Mouse (Mus musculus) megakaryocyte progenitor cell, adult 5-6 weeks (primary cell): ENCODE measurements around the gene Gstm1. TPM values are rescaled to one million over a fixed set of nuclear protein-coding genes. Genes with fewer than 3 reads are reported as not detected.
"Not testable (repeated sequence)": the region's sequence is repeated elsewhere in the genome, so short reads cannot be mapped to it uniquely, and the experiment has no call there.

ENCODE experiments used
- ATAC-seq: replicated peaks from 2 replicates; pipeline ENCODE4 v1.8.0; 2016; ENCODE audit warnings: mild to moderate bottlenecking, moderate TSS enrichment, inconsistent platforms; ENCODE audit not compliant: poor library complexity
- total RNA-seq, 2 experiments: library from RNA; stranded (forward) in 1 of 2; stranded (reverse) in 1 of 2; fragments of 157-497, 149-512 nt in 1 of 2; fragments of 200-1000 nt in 1 of 2; gene quantifications; 2 replicates each; pipeline versions ENCODE4 v1.2.3 to v1.2.4; 2015 to 2017

Gene Gstm1
- total RNA-seq, 2 experiments from 2014 or later: 599 to 1,143 TPM

- ATAC-seq: peak; percentile 14; the same call in 1 of the 2 replicates
These were observed 532 bp upstream of the Gstm1 start for GRCm38 (mm10) chr3:108018190-108018820.

- not testable (repeated sequence) for ATAC-seq
These were observed 1.3 kb downstream of the Gstm1 start for GRCm38 (mm10) chr3:108016468-108016867.

- no peak for ATAC-seq
These were observed 2.8 kb downstream of the Gstm1 start for GRCm38 (mm10) chr3:108014974-108015346.

- no peak for ATAC-seq
These were observed 3.4 kb downstream of the Gstm1 start for GRCm38 (mm10) chr3:108014098-108014973.

GRCm38 (mm10) chr3:108013331-108013871 is 4.4 kb downstream of the Gstm1 start:
- no peak for ATAC-seq

- no peak for ATAC-seq
These were observed 6.2 kb downstream of the Gstm1 start for GRCm38 (mm10) chr3:108011558-108011957.

- no peak for ATAC-seq
These were observed 7.5 kb downstream of the Gstm1 start for GRCm38 (mm10) chr3:108010286-108010685.

- no peak for ATAC-seq
These were observed 15.8 kb downstream of the Gstm1 start for GRCm38 (mm10) chr3:108002021-108002420.

GRCm38 (mm10) chr3:107999491-107999890 is 18.3 kb downstream of the Gstm1 start:
- no peak for ATAC-seq

- ATAC-seq: no peak
These were observed 19.2 kb downstream of the Gstm1 start for GRCm38 (mm10) chr3:107998591-107998990.

GRCm38 (mm10) chr3:107996576-107996975 is 21.2 kb downstream of the Gstm1 start:
- no peak for ATAC-seq

- ATAC-seq: not testable (repeated sequence)
These were observed 21.8 kb downstream of the Gstm1 start for GRCm38 (mm10) chr3:107995974-107996373.

- no peak for ATAC-seq
These were observed 31.7 kb downstream of the Gstm1 start, which contains the start of gene Gstm2 for GRCm38 (mm10) chr3:107986041-107986562. Gstm2 (minus strand) TSS chr3:107986453.

GRCm38 (mm10) chr3:107985141-107985540 is 32.6 kb downstream of the Gstm1 start:
- not testable (repeated sequence) for ATAC-seq

- ATAC-seq: no peak
These were observed 33.3 kb downstream of the Gstm1 start for GRCm38 (mm10) chr3:107984471-107984870.

GRCm38 (mm10) chr3:107983771-107984170 is 34.0 kb downstream of the Gstm1 start:
- ATAC-seq: no peak

GRCm38 (mm10) chr3:107982726-107983125 is 35.0 kb downstream of the Gstm1 start:
- ATAC-seq: no peak

GRCm38 (mm10) chr3:107981261-107981660 is 36.5 kb downstream of the Gstm1 start:
- peak; percentile 55 for ATAC-seq

GRCm38 (mm10) chr3:107977691-107978090 is 40.1 kb downstream of the Gstm1 start:
- no peak for ATAC-seq

- no peak for ATAC-seq
These were observed 43.5 kb downstream of the Gstm1 start for GRCm38 (mm10) chr3:107974237-107974636.

GRCm38 (mm10) chr3:107972070-107972469 is 45.7 kb downstream of the Gstm1 start:
- ATAC-seq: no peak
